Comparison of ENCODE assay signal across 12 mouse cellular contexts in the genomic region with DNA sequence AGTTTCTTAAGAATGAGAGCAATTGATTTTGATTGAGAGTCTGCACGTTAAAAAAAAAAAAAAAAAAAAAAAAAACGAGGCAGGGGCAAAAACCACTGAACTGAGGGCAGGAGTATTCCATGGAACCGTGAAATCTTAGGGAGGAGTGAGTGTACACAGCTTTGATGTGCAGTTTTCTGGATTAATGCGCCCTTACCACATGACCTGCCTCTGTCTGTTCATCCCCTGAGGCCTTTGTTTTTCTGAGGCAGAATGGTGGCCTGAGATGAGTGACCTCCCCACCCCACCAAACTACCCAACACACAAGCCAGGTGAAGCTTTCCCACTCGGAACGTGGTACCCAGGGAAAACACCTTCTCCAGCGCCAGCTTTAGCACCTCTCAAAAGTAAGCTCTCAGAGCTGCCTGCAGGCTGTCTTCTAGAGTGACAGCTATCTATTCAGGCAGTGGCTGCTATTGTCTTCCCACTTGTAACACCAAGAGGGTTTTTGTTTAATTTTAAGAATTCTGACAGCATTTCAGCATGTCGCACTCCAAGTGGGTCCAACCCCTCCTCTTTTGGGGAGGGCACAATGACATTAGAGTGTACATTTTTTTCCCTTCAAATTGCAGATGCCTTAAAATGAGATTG. TPM values are rescaled to one million over a fixed set of nuclear protein-coding genes. Genes with fewer than 3 reads are reported as not detected.
DNase-seq lines count a peak whose midpoint lies in the region; ATAC-seq and TF ChIP-seq lines count a peak whose summit lies in the region.
"Had no signal": no experiment of that assay in that cellular context is flagged by ENCODE, and none has a peak within 500 bp of the region (broad histone marks: within the 10 kb centered on the region; RNA-seq: fewer than 3 reads in every experiment).

No protein-coding gene starts in this region.

- 0 out of 2 replicates have a peak overlapping the region, but pooled peaks have one; percentile 9 for H3K4me3 ChIP-seq in kidney, postnatal 0 days (replicated peaks; ENCODE audit: low read depth, low read length)
- no peak overlapping the region for H3K4me3 ChIP-seq in forebrain, embryonic 14.5 days (ENCODE audit: low read depth, low read length)
- H3K4me3 ChIP-seq in limb, embryonic 14.5 days (replicated peaks; ENCODE audit: low read length), result peak overlapping the region; percentile 20; the same call in 1 of the 2 replicates

- H3K9ac ChIP-seq in kidney, postnatal 0 days (ENCODE audit: low read depth, low read length), result no peak overlapping the region
- H3K9ac ChIP-seq in forebrain, embryonic 14.5 days (ENCODE audit: low read length), result peak overlapping the region; percentile 26; the same call in 1 of the 2 replicates
- H3K9ac ChIP-seq in limb, embryonic 14.5 days (ENCODE audit: low read depth, low read length, severe bottlenecking), result 0 out of 2 replicates have a peak overlapping the region, but pooled peaks have one; percentile 40

- H3K9me3 ChIP-seq in kidney, postnatal 0 days (replicated peaks; ENCODE audit: low read length), result no peaks in the 10 kb centered on the region
- H3K9me3 ChIP-seq in forebrain, embryonic 14.5 days (replicated peaks; ENCODE audit: control insufficient read depth, low read length), result no peaks in the 10 kb centered on the region
- no peaks in the 10 kb centered on the region for H3K9me3 ChIP-seq in limb, embryonic 14.5 days (ENCODE audit: control insufficient read depth, low read length)
- H3K9me3 ChIP-seq: G1E had no signal

- DNase-seq in kidney, postnatal 0 days (ENCODE audit: low spot score), result no peak
- no peak for DNase-seq in kidney, adult 18-20 months
- peak; percentile 42 for DNase-seq in forebrain, embryonic 14.5 days (ENCODE audit: low spot score)
- DNase-seq in limb, embryonic 14.5 days (ENCODE audit: low spot score), result no peak
- DNase-seq in retina, embryonic 14.5 days (ENCODE audit: low spot score), result peak; percentile 35
- no peak for DNase-seq in spleen, postnatal 4 days (ENCODE audit: low spot score in 2 of 2)
- DNase-seq in cerebellum, postnatal 10 days, result no peak
- DNase-seq: adrenal gland, adult 2 months; cerebellum, adult 9-10 months; lung, adult 2 months had no signal

- no peaks in the 10 kb centered on the region for H3K27me3 ChIP-seq in kidney, postnatal 0 days (ENCODE audit: insufficient read depth, low read length)
- no peaks in the 10 kb centered on the region for H3K27me3 ChIP-seq in forebrain, embryonic 14.5 days (replicated peaks; ENCODE audit: control insufficient read depth, insufficient read depth, low read length)
- no peaks in the 10 kb centered on the region for H3K27me3 ChIP-seq in limb, embryonic 14.5 days (ENCODE audit: control insufficient read depth, insufficient read depth, low read length)

- no peaks in the 10 kb centered on the region for H3K36me3 ChIP-seq in kidney, postnatal 0 days (ENCODE audit: insufficient read depth, low read length)
- H3K36me3 ChIP-seq in forebrain, embryonic 14.5 days (ENCODE audit: control insufficient read depth, insufficient read depth, low read length), result no peaks in the 10 kb centered on the region
- H3K36me3 ChIP-seq in limb, embryonic 14.5 days (ENCODE audit: control insufficient read depth, insufficient read depth, low read length), result no peaks in the 10 kb centered on the region
- H3K36me3 ChIP-seq: G1E had no signal

- peak overlapping the region; percentile 44; the same call in 1 of the 2 replicates for H3K4me2 ChIP-seq in kidney, postnatal 0 days (ENCODE audit: low read length)
- H3K4me2 ChIP-seq in forebrain, embryonic 14.5 days (ENCODE audit: low read length), result peak overlapping the region; percentile 46; the same call in 1 of the 2 replicates
- peak overlapping the region; percentile 56; the same call in 1 of the 2 replicates for H3K4me2 ChIP-seq in limb, embryonic 14.5 days (replicated peaks; ENCODE audit: low read depth, low read length, severe bottlenecking)

- no peaks in the 10 kb centered on the region for H3K4me1 ChIP-seq in kidney, postnatal 0 days (replicated peaks; ENCODE audit: insufficient read depth, low read length)
- H3K4me1 ChIP-seq in forebrain, embryonic 14.5 days (ENCODE audit: control insufficient read depth, insufficient read depth, low read length), result peaks cover 14% of the 10 kb centered on the region
- peaks cover 6% of the 10 kb centered on the region; the same call in 1 of the 2 replicates for H3K4me1 ChIP-seq in limb, embryonic 14.5 days (ENCODE audit: control insufficient read depth, insufficient read depth, low read length)

- H3K27ac ChIP-seq in kidney, postnatal 0 days, result no peak overlapping the region
- H3K27ac ChIP-seq in forebrain, embryonic 14.5 days (ENCODE audit: low read depth, low read length), result no peak overlapping the region
- no peak overlapping the region for H3K27ac ChIP-seq in limb, embryonic 14.5 days (replicated peaks; ENCODE audit: low read depth, low read length)

- no peak for TF ChIP-seq CTCF in kidney, postnatal 0 days (IDR thresholded peaks at IDR 0.05; ENCODE audit: low read depth)

- TF ChIP-seq POLR2A in limb, embryonic 14.5 days (IDR thresholded peaks at IDR 0.05; ENCODE audit: borderline replicate concordance, extremely low read depth, insufficient read depth, insufficient read length), result no peak

- 24% methylated on average over 8 of the region's 8 CpGs for WGBS in kidney, postnatal 0 days
- whole genome bisulfite sequencing in forebrain, embryonic 14.5 days, result 10% methylated on average over 8 of the region's 8 CpGs
- WGBS in limb, embryonic 14.5 days, result 24% methylated on average over 8 of the region's 8 CpGs

- no peak for ATAC-seq in kidney, postnatal 0 days (replicated peaks; ENCODE audit: low FRiP score, low read depth)
- ATAC-seq in forebrain, embryonic 14.5 days, result peak; percentile 29; the same call in 1 of the 2 replicates
- no peak for ATAC-seq in limb, embryonic 14.5 days (ENCODE audit: low FRiP score, low read depth)
- ATAC-seq in inflammation-experienced regulatory T-cells, adult 6 months, result no peak

RNA-seq across cellular contexts. Expression of a gene that starts 23.9 kb away (rescaled TPM):
- polyA plus RNA-seq in kidney, postnatal 0 days (2015; fragmentation: Nextera tagmentation; extraction: Ambion mirVana), result 73.6 and 88.7 TPM in 2 replicates
- 113 and 116 TPM in 2 replicates for polyA plus RNA-seq in forebrain, embryonic 14.5 days (2014; fragmentation: Nextera tagmentation; extraction: Ambion mirVana)
- polyA plus RNA-seq in limb, embryonic 14.5 days (2012; rRNA removed), result 123 and 142 TPM in 2 replicates
- 126 and 138 TPM in 2 replicates for polyA plus RNA-seq in limb, embryonic 14.5 days (2014; fragmentation: Nextera tagmentation; extraction: Ambion mirVana)
- polyA plus RNA-seq in inflammation-experienced regulatory T-cells, adult 6 months (2017; shearing (Covaris generic)), result 10 to 100 TPM; 25.9 to 43.7 (median 27.9) TPM

Comparison
In these comparisons a context has a peak if more than half of its experiments do, and no peak if none do; other contexts are left out.
1. DNase-seq: peak in forebrain, embryonic 14.5 days (single experiment) and retina, embryonic 14.5 days (single experiment); none in kidney, postnatal 0 days (single experiment), kidney, adult 18-20 months (single experiment), limb, embryonic 14.5 days (single experiment), spleen, postnatal 4 days (0 of 2) and cerebellum, postnatal 10 days (0 of 2).
2. Peak in every context shown above with its lines, with median percentiles within 50 percentile points of each other: H3K4me2 ChIP-seq.